Mouse (Mus musculus): Measurements from ENCODE around the gene Kctd5. TPM values are rescaled to one million over a fixed set of nuclear protein-coding genes. Genes with fewer than 3 reads are reported as not detected.

The Kctd5 gene
- 19.6 TPM for polyA plus RNA-seq (2014; fragmentation: Illumina TruSeq; extraction: RNeasy Lipid Tissue Mini Kit (QIAGEN cat#74804); ENCODE audit: low read depth, low replicate concordance)

DNA sequence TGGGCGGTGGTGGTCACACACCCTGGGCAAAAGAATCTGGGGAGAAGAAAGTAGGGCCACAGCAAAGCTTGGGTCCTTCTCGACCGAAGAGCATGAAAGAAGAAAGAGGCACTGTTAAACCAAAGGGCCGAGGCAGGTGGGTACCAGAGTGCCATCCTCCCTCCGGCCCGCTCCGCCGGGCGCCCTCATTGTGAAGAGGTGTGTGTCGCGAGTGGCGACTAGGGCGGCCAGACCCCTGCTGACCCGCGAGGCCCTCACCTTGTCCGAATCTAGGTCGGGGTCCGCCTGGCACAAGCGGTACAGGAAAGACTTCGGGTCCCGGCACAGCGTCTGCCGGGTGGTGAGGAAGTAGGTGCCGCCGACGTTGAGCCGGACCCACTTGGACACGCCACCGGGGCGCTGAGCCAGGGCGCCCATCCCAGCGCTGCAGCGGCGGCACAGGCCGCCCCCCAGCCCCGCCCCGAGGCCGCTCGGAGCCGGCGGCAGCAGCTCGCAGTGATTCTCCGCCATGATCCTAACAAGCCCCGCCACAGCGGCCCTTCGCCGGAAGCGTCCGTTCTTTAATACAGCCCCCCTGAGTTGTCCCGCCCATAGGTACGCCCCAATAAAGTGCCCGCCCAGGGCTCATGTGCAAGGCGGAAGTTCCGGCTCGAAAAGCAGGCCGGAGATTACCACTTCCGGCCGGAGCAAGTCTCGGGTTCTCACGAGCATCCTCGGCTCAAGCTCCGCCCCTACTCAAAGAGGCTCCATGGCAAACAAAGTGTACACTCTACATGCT lies at the start of gene Kctd5:
Gene Kctd5, minus strand, starts transcription at position 567 of the 778 bp plus-strand sequence.

DNA sequence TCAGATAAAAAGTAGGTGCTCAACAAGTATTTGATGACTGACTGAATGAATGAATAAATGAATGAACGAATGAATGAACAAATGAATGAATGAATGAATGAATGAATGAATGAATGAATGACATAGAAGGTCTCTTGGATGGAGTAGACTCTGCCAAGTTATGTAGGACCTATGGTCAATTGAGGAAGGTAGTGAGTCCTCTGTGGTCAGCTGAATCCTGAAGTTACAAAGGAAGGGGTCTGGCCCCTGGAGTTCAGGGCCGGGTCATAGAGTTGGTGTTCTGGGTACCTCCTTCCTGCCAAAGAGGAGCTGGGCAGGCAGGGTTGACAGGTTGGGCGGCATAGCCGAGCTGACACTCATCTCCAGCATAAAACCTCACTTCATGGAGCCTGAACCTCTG lies 35.4 kb downstream of the Kctd5 start, which contains the start of gene Prss27:
Gene Prss27, plus strand, starts transcription at position 301 of the 400 bp plus-strand sequence.

DNA sequence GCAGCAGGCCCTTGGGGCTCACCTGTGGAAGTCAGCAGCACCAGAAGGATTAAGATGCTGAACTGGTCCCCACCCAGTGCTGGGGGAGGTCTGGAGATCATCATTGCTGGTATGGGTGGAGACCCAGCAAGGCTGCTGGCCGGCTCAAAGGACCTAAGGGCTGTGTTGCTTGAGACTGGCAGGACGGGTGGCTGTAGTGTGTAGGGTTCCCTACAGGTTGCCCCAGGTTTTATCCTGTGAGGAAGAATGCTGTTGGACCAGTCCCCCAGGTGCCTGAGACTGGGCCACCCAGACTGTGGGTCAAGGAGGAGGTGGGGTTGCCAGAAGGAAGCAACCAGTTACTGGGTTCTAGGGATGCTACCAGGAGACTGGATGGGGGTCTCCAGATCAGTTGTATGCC lies 75.4 kb downstream of the Kctd5 start, which contains the start of gene Prss22:
Gene Prss22, minus strand, starts transcription at position 200 of the 400 bp plus-strand sequence.

Other genes starting within 250 kb of the Kctd5 start
- gene Elob, start 244.3 kb downstream of the Kctd5 start, polyA plus RNA-seq (2014; fragmentation: Illumina TruSeq; extraction: RNeasy Lipid Tissue Mini Kit (QIAGEN cat#74804); ENCODE audit: low read depth, low replicate concordance), result 40.8 TPM
- gene Prss33, start 237.4 kb downstream of the Kctd5 start, polyA plus RNA-seq (2014; fragmentation: Illumina TruSeq; extraction: RNeasy Lipid Tissue Mini Kit (QIAGEN cat#74804); ENCODE audit: low read depth, low replicate concordance), result not detected
- not detected for gene Prss32, start 229.6 kb downstream of the Kctd5 start, polyA plus RNA-seq (2014; fragmentation: Illumina TruSeq; extraction: RNeasy Lipid Tissue Mini Kit (QIAGEN cat#74804); ENCODE audit: low read depth, low replicate concordance)
- gene Prss41, start 229.3 kb downstream of the Kctd5 start, polyA plus RNA-seq (2014; fragmentation: Illumina TruSeq; extraction: RNeasy Lipid Tissue Mini Kit (QIAGEN cat#74804); ENCODE audit: low read depth, low replicate concordance), result 2.3 TPM
- gene Prss21, start 205.4 kb downstream of the Kctd5 start, polyA plus RNA-seq (2014; fragmentation: Illumina TruSeq; extraction: RNeasy Lipid Tissue Mini Kit (QIAGEN cat#74804); ENCODE audit: low read depth, low replicate concordance), result 34.8 TPM
- not detected for gene Dcpp1, start 192.6 kb downstream of the Kctd5 start, polyA plus RNA-seq (2014; fragmentation: Illumina TruSeq; extraction: RNeasy Lipid Tissue Mini Kit (QIAGEN cat#74804); ENCODE audit: low read depth, low replicate concordance)
- not detected for gene Dcpp2, start 192.6 kb downstream of the Kctd5 start, polyA plus RNA-seq (2014; fragmentation: Illumina TruSeq; extraction: RNeasy Lipid Tissue Mini Kit (QIAGEN cat#74804); ENCODE audit: low read depth, low replicate concordance)
- not detected for gene Dcpp3, start 156.0 kb downstream of the Kctd5 start, polyA plus RNA-seq (2014; fragmentation: Illumina TruSeq; extraction: RNeasy Lipid Tissue Mini Kit (QIAGEN cat#74804); ENCODE audit: low read depth, low replicate concordance)
- gene Sbp, start 131.8 kb downstream of the Kctd5 start, polyA plus RNA-seq (2014; fragmentation: Illumina TruSeq; extraction: RNeasy Lipid Tissue Mini Kit (QIAGEN cat#74804); ENCODE audit: low read depth, low replicate concordance), result not detected
- not detected for gene Sbpl, start 118.2 kb downstream of the Kctd5 start, polyA plus RNA-seq (2014; fragmentation: Illumina TruSeq; extraction: RNeasy Lipid Tissue Mini Kit (QIAGEN cat#74804); ENCODE audit: low read depth, low replicate concordance)
- gene Prss30, start 92.9 kb downstream of the Kctd5 start, polyA plus RNA-seq (2014; fragmentation: Illumina TruSeq; extraction: RNeasy Lipid Tissue Mini Kit (QIAGEN cat#74804); ENCODE audit: low read depth, low replicate concordance), result not detected
- gene Prss22, start 75.4 kb downstream of the Kctd5 start, polyA plus RNA-seq (2014; fragmentation: Illumina TruSeq; extraction: RNeasy Lipid Tissue Mini Kit (QIAGEN cat#74804); ENCODE audit: low read depth, low replicate concordance), result not detected
- not detected for gene Prss27, start 35.3 kb downstream of the Kctd5 start, polyA plus RNA-seq (2014; fragmentation: Illumina TruSeq; extraction: RNeasy Lipid Tissue Mini Kit (QIAGEN cat#74804); ENCODE audit: low read depth, low replicate concordance)
- gene Pdpk1, start 77.4 kb upstream of the Kctd5 start, polyA plus RNA-seq (2014; fragmentation: Illumina TruSeq; extraction: RNeasy Lipid Tissue Mini Kit (QIAGEN cat#74804); ENCODE audit: low read depth, low replicate concordance), result 282 TPM
- 1.1 TPM for gene Amdhd2, start 90.3 kb upstream of the Kctd5 start, polyA plus RNA-seq (2014; fragmentation: Illumina TruSeq; extraction: RNeasy Lipid Tissue Mini Kit (QIAGEN cat#74804); ENCODE audit: low read depth, low replicate concordance)
- gene Atp6v0c, start 96.2 kb upstream of the Kctd5 start, polyA plus RNA-seq (2014; fragmentation: Illumina TruSeq; extraction: RNeasy Lipid Tissue Mini Kit (QIAGEN cat#74804); ENCODE audit: low read depth, low replicate concordance), result 19.8 TPM
- gene Tbc1d24, start 132.1 kb upstream of the Kctd5 start, polyA plus RNA-seq (2014; fragmentation: Illumina TruSeq; extraction: RNeasy Lipid Tissue Mini Kit (QIAGEN cat#74804); ENCODE audit: low read depth, low replicate concordance), result 3.0 TPM
- gene Ntn3, start 136.0 kb upstream of the Kctd5 start, polyA plus RNA-seq (2014; fragmentation: Illumina TruSeq; extraction: RNeasy Lipid Tissue Mini Kit (QIAGEN cat#74804); ENCODE audit: low read depth, low replicate concordance), result 0.06 TPM
- 1.2 TPM for gene Tedc2, start 147.4 kb upstream of the Kctd5 start, polyA plus RNA-seq (2014; fragmentation: Illumina TruSeq; extraction: RNeasy Lipid Tissue Mini Kit (QIAGEN cat#74804); ENCODE audit: low read depth, low replicate concordance)
- 5.3 TPM for gene Ccnf, start 178.0 kb upstream of the Kctd5 start, polyA plus RNA-seq (2014; fragmentation: Illumina TruSeq; extraction: RNeasy Lipid Tissue Mini Kit (QIAGEN cat#74804); ENCODE audit: low read depth, low replicate concordance)

All from testis, adult 10 weeks (tissue).